Mouse (Mus musculus): ENCODE measurements around the gene Gabre. TPM values are rescaled to one million over a fixed set of nuclear protein-coding genes. Genes with fewer than 3 reads are reported as not detected.

Gene Gabre
- polyA plus RNA-seq (2012; rRNA removed), result 4.3 and 4.6 TPM in 2 replicates

DNA sequence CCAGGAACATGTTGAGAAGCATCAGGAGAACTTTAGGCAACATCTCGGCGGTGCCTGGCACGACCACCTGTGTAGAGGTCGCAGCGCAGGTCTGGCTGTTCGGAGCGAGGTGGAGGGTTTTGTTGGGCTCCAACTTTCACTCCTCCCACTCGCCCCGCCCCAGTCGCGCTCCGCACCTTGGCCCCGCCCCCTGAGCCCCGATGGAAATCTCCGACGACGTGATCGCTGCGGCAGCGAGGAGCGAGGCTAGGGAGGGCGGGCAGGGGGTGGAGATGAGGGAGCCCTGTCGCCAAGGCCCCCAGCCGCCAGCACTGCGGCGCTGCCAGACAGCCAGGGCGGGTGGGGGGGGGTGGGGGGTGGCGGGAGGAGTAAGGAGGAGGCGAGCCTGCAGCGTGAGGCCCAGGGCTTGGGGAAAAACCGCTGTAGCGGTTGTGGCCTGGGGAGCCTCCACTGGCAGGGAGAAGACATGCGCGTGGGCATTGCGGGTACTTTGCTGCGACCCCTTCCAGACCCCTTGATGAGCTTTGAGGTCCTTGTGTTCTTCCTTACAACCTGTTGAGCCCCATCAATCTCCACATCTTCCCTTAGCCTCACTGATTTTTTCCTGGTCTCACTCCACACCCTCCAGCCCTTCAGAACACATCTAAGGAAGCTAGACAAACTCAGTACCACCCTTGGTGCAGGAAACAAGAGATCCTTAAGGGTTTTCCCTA, at the start of gene Gabre:
Gene Gabre (minus strand): TSS at position 145 of the 713 bp plus-strand sequence.
- H3K4me3 ChIP-seq (replicated peaks; ENCODE audit: extremely low read depth, low read depth, low read length), result peak within 1 kb of the TSS; percentile 80
- H3K4me1 ChIP-seq (ENCODE audit: control insufficient read depth, insufficient read depth, low read length), result no peaks in the 10 kb centered on the region
- peak; percentile 41 for DNase-seq
- TF ChIP-seq POLR2A (IDR thresholded peaks at IDR 0.05; ENCODE audit: borderline replicate concordance, extremely low read depth, low read depth, low read length) (peak; percentile 62; the same call in 1 of the 2 replicates), CTCF (IDR thresholded peaks at IDR 0.05; ENCODE audit: insufficient read depth, low read length) (no peak)
- 22% methylated on average over 30 of the region's 36 CpGs for WGBS

DNA sequence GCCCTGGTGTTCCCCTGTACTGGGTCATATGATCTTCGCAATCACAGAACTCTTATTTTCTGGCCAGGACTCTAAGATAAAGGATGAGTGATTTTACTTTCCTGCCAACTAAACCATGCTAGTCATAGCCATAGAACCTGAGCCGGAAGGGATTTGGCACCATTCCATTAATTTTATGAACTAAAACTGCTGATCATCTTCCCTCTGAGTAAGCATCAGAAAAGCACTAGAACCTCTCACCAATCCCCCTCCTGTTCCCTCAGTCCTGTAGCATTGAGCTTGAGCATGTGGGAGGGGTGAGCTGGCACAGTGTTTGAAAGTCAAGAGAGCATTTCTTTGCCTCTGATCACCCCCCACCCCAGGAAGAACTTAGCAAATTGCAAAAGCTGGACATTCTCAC, 23.2 kb upstream of the Gabre start:
- 79% methylated on average over 2 of the region's 2 CpGs for WGBS
- no peaks in the 10 kb centered on the region for H3K4me1 ChIP-seq (ENCODE audit: control insufficient read depth, insufficient read depth, low read length)
- TF ChIP-seq POLR2A (IDR thresholded peaks at IDR 0.05; ENCODE audit: borderline replicate concordance, extremely low read depth, low read depth, low read length) (no peak), CTCF (IDR thresholded peaks at IDR 0.05; ENCODE audit: insufficient read depth, low read length) (no peak)
- no peak for DNase-seq
- no peak overlapping the region for H3K4me3 ChIP-seq (replicated peaks; ENCODE audit: extremely low read depth, low read depth, low read length)

DNA sequence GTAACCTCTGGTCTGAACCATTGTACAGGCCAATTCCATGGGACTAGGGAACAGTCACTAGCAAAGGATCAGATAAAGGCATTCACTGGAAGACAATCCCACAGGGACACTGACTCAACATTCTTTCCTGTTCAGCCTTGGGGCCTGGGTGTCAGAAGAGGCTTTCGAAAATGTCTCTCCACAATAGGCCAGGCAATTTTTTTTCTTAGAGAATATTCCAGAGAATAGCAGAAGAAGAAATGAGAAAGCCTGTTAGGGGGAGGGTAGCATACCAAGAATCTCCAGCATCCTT, 715 bp upstream of the Gabre start:
- Histone ChIP-seq H3K4me3 (replicated peaks; ENCODE audit: extremely low read depth, low read depth, low read length) (no peak overlapping the region), H3K4me1 (ENCODE audit: control insufficient read depth, insufficient read depth, low read length) (no peaks in the 10 kb centered on the region)
- 67% methylated on average over 1 of the region's 1 CpGs for WGBS
- TF ChIP-seq CTCF (IDR thresholded peaks at IDR 0.05; ENCODE audit: insufficient read depth, low read length) (no peak), POLR2A (IDR thresholded peaks at IDR 0.05; ENCODE audit: borderline replicate concordance, extremely low read depth, low read depth, low read length) (no peak)
- DNase-seq, result no peak

DNA sequence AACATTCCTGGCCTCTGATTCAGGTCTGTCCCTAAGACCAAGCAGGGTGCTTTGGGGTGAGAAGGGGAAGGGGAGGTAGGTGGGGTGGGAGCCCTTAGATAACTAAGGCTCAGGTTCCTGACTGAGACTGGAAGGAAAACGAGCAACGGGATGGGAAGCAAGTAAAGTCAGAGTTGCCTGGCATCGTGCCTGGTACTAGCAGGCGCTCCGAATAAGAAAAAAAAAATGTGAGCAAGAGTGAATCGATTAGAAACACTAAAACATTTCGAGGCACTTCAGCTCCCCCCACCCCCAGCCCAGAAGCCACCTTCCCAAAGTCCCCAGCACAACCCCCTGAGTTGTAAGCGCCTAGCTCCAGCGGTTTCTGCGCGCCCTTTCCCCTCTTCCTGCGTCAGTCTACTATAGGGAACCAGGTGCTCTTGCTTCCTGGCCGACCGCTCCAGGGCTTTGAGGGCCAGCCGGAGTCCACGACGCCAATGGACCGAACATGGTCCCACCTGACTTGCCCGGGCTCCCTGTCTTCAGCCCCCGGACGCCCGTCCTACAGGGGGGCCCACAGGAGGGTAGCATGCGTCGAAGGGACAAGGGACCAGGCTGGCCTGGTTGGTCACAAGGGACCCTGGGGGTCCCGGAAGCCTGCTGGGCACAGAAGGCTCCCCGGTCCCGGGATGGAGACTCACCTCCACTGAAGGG, 491 bp downstream of the Gabre start:
- no peak for TF ChIP-seq POLR2A (IDR thresholded peaks at IDR 0.05; ENCODE audit: borderline replicate concordance, extremely low read depth, low read depth, low read length)
- TF ChIP-seq CTCF (IDR thresholded peaks at IDR 0.05; ENCODE audit: insufficient read depth, low read length), result no peak
- 25% methylated on average over 27 of the region's 27 CpGs for WGBS
- peak overlapping the region; percentile 80 for H3K4me3 ChIP-seq (replicated peaks; ENCODE audit: extremely low read depth, low read depth, low read length)
- no peaks in the 10 kb centered on the region for H3K4me1 ChIP-seq (ENCODE audit: control insufficient read depth, insufficient read depth, low read length)
- peak; percentile 2 for DNase-seq

DNA sequence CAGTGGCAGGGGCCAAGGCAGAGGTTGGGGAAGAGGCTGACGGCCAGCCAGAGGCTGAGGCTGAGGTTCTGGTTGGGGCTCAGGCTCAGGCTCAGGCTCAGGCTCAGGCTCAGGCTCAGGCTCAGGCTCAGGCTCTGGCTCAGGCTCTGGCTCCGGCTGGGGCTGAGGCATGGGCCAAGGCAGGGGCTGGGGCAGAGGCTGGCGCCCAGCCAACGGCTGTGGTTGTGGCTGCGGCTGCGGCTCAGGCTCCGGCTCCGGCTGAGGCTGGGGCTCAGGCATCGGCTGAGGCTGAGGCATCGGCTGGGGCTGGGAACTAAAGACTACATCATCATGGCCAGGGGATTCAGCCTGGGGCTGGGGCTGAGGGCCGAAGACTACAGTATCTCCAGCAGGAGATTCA, 4.0 kb downstream of the Gabre start:
- TF ChIP-seq POLR2A (IDR thresholded peaks at IDR 0.05; ENCODE audit: borderline replicate concordance, extremely low read depth, low read depth, low read length) (no peak), CTCF (IDR thresholded peaks at IDR 0.05; ENCODE audit: insufficient read depth, low read length) (no peak)
- DNase-seq, result no peak
- Histone ChIP-seq H3K4me3 (replicated peaks; ENCODE audit: extremely low read depth, low read depth, low read length) (no peak overlapping the region), H3K4me1 (ENCODE audit: control insufficient read depth, insufficient read depth, low read length) (no peaks in the 10 kb centered on the region)
- WGBS, result 84% methylated on average over 11 of the region's 11 CpGs

DNA sequence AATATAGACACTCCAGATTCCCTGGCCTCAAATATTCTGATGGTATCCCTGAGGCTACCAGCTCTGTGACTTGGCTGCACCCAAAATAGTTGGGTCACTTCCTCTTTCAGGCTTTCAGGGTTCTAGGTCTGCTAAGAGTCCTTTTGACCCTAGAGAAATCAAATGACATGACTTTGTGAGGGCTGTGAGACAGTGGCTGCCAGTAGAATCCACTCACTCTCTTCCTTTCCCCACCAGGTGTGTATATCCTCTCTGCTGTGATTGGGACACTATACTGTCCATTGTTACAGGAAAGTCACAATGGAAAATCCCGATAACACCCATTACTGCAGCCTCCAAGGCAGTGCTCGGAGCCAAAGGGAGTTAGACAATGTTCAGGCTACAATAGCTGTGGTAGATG, 52.9 kb downstream of the Gabre start, which contains the start of gene Magea4:
Gene Magea4 (plus strand): TSS at position 301 of the 400 bp plus-strand sequence.
- TF ChIP-seq POLR2A (IDR thresholded peaks at IDR 0.05; ENCODE audit: borderline replicate concordance, extremely low read depth, low read depth, low read length), result no peak
- DNase-seq, result no peak
- Histone ChIP-seq H3K4me1 (ENCODE audit: control insufficient read depth, insufficient read depth, low read length) (no peaks in the 10 kb centered on the region), H3K4me3 (replicated peaks; ENCODE audit: extremely low read depth, low read depth, low read length) (no peak within 1 kb of the TSS)
- 81% methylated on average over 2 of the region's 2 CpGs for WGBS

Other genes with a start within 250 kb of the Gabre start
- not detected in 2 replicates for gene Magea4, start 52.8 kb downstream of the Gabre start, polyA plus RNA-seq (2012; rRNA removed)
- not detected in 2 replicates for gene Magea10, start 112.1 kb upstream of the Gabre start, polyA plus RNA-seq (2012; rRNA removed)

Data from lung, adult 2 months (tissue).